Comparison of ENCODE assay signal across 16 mouse cellular contexts in the genomic region with DNA sequence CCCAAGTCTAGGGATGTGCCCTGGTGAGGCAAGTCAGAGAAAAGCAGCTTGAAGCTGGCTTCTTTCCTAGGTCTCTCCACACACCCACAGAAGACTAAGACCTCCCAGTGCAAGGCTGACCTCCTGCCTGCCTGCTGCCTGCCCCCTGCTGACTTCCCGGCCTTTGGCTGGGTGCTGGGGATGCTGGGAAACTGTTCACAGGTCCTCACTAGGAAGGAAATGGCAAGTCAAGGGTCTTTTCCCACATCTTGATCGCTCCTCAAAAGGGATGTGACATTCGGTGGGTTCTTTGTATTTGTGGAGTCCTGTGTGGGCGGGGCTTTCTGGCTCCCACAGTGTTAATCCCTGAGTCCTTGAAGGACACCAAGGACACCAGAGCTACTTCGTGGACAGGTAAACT.
"Had no signal": no experiment of that assay in that cellular context is flagged by ENCODE, and none has a peak within 500 bp of the region (broad histone marks: within the 10 kb centered on the region; RNA-seq: fewer than 3 reads in every experiment).

No protein-coding gene starts in this region.

- H3K4me3 ChIP-seq: neural tube, embryonic 13.5 days; neural tube, embryonic 15.5 days; stomach, embryonic 15.5 days had no signal

- DNase-seq: retina, postnatal 1 day; right cerebral cortex, adult 18-20 months; right cerebral cortex, postnatal 14 days; right cerebral cortex, postnatal 25 days; right cerebral cortex, postnatal 4 days; spleen, adult 18-20 months; thymus, adult 18-20 months; thymus, adult 2 months; thymus, postnatal 14 days; thymus, postnatal 25 days; thymus, postnatal 36 days; thymus, postnatal 4 days had no signal

- H3K4me2 ChIP-seq: neural tube, embryonic 13.5 days; neural tube, embryonic 15.5 days; stomach, embryonic 15.5 days had no signal

- H3K4me1 ChIP-seq: neural tube, embryonic 13.5 days; neural tube, embryonic 15.5 days; stomach, embryonic 15.5 days had no signal

- H3K27ac ChIP-seq: neural tube, embryonic 13.5 days; neural tube, embryonic 15.5 days; stomach, embryonic 15.5 days; stomach, postnatal 0 days had no signal

- H3K36me3 ChIP-seq: neural tube, embryonic 13.5 days; neural tube, embryonic 15.5 days; stomach, embryonic 15.5 days had no signal

- H3K27me3 ChIP-seq: neural tube, embryonic 13.5 days; neural tube, embryonic 15.5 days; stomach, embryonic 15.5 days had no signal
